Mouse (Mus musculus): ENCODE data around the gene Ralbp1.

- no peak for TF ChIP-seq CEBPB (IDR thresholded peaks at IDR 0.05; ENCODE audit: low read depth)
- no peak for TF ChIP-seq USF1 (IDR thresholded peaks at IDR 0.05; ENCODE audit: low read depth)
Measured at GRCm38 (mm10) chr17:65924218-65924617, 38.6 kb upstream of the Ralbp1 start.
